Mouse (Mus musculus): ENCODE measurements around the gene Arid5a. TPM values are rescaled to one million over a fixed set of nuclear protein-coding genes. Genes with fewer than 3 reads are reported as not detected.
A peak's percentile ranks its signal among the peaks of the same experiment; 100 is the strongest.

The Arid5a gene
- polyA plus RNA-seq, 1 experiment from 2014 or later = 13.7 TPM

- H3K36me3 ChIP-seq (ENCODE audit: control insufficient read depth, insufficient read depth, low read length) = no peaks in the 10 kb centered on the region
- DNase-seq (ENCODE audit: low spot score) = peak; percentile 86
- no peaks in the 10 kb centered on the region for H3K4me1 ChIP-seq (ENCODE audit: control insufficient read depth, insufficient read depth, low read length)
- 13% methylated on average over 3 of the region's 3 CpGs for WGBS
- no peaks in the 10 kb centered on the region for H3K27me3 ChIP-seq (replicated peaks; ENCODE audit: control insufficient read depth, insufficient read depth, low read length)
- H3K9ac ChIP-seq (ENCODE audit: low read depth, low read length) = no peak overlapping the region
- peak; percentile 68 for ATAC-seq (ENCODE audit: low read depth)
- H3K9me3 ChIP-seq (ENCODE audit: control insufficient read depth, low read length) = no peaks in the 10 kb centered on the region
- H3K27ac ChIP-seq (replicated peaks; ENCODE audit: low read depth, low read length) = no peak overlapping the region
- no peak overlapping the region for H3K4me3 ChIP-seq (ENCODE audit: low read depth, low read length)
- H3K4me2 ChIP-seq (ENCODE audit: low read depth, low read length) = no peak overlapping the region
These were observed 28.3 kb upstream of the Arid5a start for GRCm38 (mm10) chr1:36279202-36279601.

- Histone ChIP-seq H3K9me3 (ENCODE audit: control insufficient read depth, low read length) (no peaks in the 10 kb centered on the region), H3K4me3 (ENCODE audit: low read depth, low read length) (no peak overlapping the region), H3K4me1 (ENCODE audit: control insufficient read depth, insufficient read depth, low read length) (no peaks in the 10 kb centered on the region), H3K4me2 (ENCODE audit: low read depth, low read length) (no peak overlapping the region), H3K27me3 (replicated peaks; ENCODE audit: control insufficient read depth, insufficient read depth, low read length) (no peaks in the 10 kb centered on the region), H3K9ac (ENCODE audit: low read depth, low read length) (no peak overlapping the region), H3K27ac (replicated peaks; ENCODE audit: low read depth, low read length) (no peak overlapping the region), H3K36me3 (ENCODE audit: control insufficient read depth, insufficient read depth, low read length) (no peaks in the 10 kb centered on the region)
- DNase-seq (ENCODE audit: low spot score) (no peak), ATAC-seq (ENCODE audit: low read depth) (no peak)
- WGBS = 84% methylated on average over 3 of the region's 3 CpGs
These were observed 26.6 kb upstream of the Arid5a start for GRCm38 (mm10) chr1:36280938-36281337.

GRCm38 (mm10) chr1:36281849-36282248, 25.7 kb upstream of the Arid5a start:
- 83% methylated on average over 6 of the region's 6 CpGs for WGBS
- Histone ChIP-seq H3K9ac (ENCODE audit: low read depth, low read length) (no peak overlapping the region), H3K9me3 (ENCODE audit: control insufficient read depth, low read length) (no peaks in the 10 kb centered on the region), H3K27me3 (replicated peaks; ENCODE audit: control insufficient read depth, insufficient read depth, low read length) (no peaks in the 10 kb centered on the region), H3K4me3 (ENCODE audit: low read depth, low read length) (no peak overlapping the region), H3K27ac (replicated peaks; ENCODE audit: low read depth, low read length) (no peak overlapping the region), H3K4me2 (ENCODE audit: low read depth, low read length) (no peak overlapping the region), H3K36me3 (ENCODE audit: control insufficient read depth, insufficient read depth, low read length) (no peaks in the 10 kb centered on the region), H3K4me1 (ENCODE audit: control insufficient read depth, insufficient read depth, low read length) (no peaks in the 10 kb centered on the region)
- ATAC-seq (ENCODE audit: low read depth) (no peak), DNase-seq (ENCODE audit: low spot score) (no peak)

GRCm38 (mm10) chr1:36293470-36293869, 14.1 kb upstream of the Arid5a start:
- WGBS = 91% methylated on average over 8 of the region's 8 CpGs
- Histone ChIP-seq H3K36me3 (ENCODE audit: control insufficient read depth, insufficient read depth, low read length) (no peaks in the 10 kb centered on the region), H3K4me2 (ENCODE audit: low read depth, low read length) (no peak overlapping the region), H3K9me3 (ENCODE audit: control insufficient read depth, low read length) (no peaks in the 10 kb centered on the region), H3K27ac (replicated peaks; ENCODE audit: low read depth, low read length) (no peak overlapping the region), H3K9ac (ENCODE audit: low read depth, low read length) (no peak overlapping the region), H3K4me1 (ENCODE audit: control insufficient read depth, insufficient read depth, low read length) (no peaks in the 10 kb centered on the region), H3K4me3 (ENCODE audit: low read depth, low read length) (no peak overlapping the region), H3K27me3 (replicated peaks; ENCODE audit: control insufficient read depth, insufficient read depth, low read length) (peaks cover 6% of the 10 kb centered on the region; the same call in 1 of the 2 replicates)
- DNase-seq (ENCODE audit: low spot score) (no peak), ATAC-seq (ENCODE audit: low read depth) (no peak)

- Histone ChIP-seq H3K9ac (ENCODE audit: low read depth, low read length) (no peak overlapping the region), H3K36me3 (ENCODE audit: control insufficient read depth, insufficient read depth, low read length) (no peaks in the 10 kb centered on the region), H3K4me2 (ENCODE audit: low read depth, low read length) (no peak overlapping the region), H3K27me3 (replicated peaks; ENCODE audit: control insufficient read depth, insufficient read depth, low read length) (peaks cover 13% of the 10 kb centered on the region), H3K4me1 (ENCODE audit: control insufficient read depth, insufficient read depth, low read length) (no peaks in the 10 kb centered on the region), H3K9me3 (ENCODE audit: control insufficient read depth, low read length) (no peaks in the 10 kb centered on the region), H3K4me3 (ENCODE audit: low read depth, low read length) (no peak overlapping the region), H3K27ac (replicated peaks; ENCODE audit: low read depth, low read length) (no peak overlapping the region)
- WGBS = 76% methylated on average over 3 of the region's 3 CpGs
- no peak for ATAC-seq (ENCODE audit: low read depth)
- no peak for DNase-seq (ENCODE audit: low spot score)
These were observed 13.1 kb upstream of the Arid5a start for GRCm38 (mm10) chr1:36294402-36294801.

- WGBS = 64% methylated on average over 9 of the region's 9 CpGs
- ATAC-seq (ENCODE audit: low read depth) = no peak
- H3K4me2 ChIP-seq (ENCODE audit: low read depth, low read length) = no peak overlapping the region
These were observed 10.9 kb upstream of the Arid5a start for GRCm38 (mm10) chr1:36296466-36297149.

GRCm38 (mm10) chr1:36298107-36298506, 9.4 kb upstream of the Arid5a start:
- Histone ChIP-seq H3K4me1 (ENCODE audit: control insufficient read depth, insufficient read depth, low read length) (peaks cover 3% of the 10 kb centered on the region), H3K4me3 (ENCODE audit: low read depth, low read length) (no peak overlapping the region), H3K36me3 (ENCODE audit: control insufficient read depth, insufficient read depth, low read length) (no peaks in the 10 kb centered on the region), H3K9me3 (ENCODE audit: control insufficient read depth, low read length) (no peaks in the 10 kb centered on the region), H3K4me2 (ENCODE audit: low read depth, low read length) (no peak overlapping the region), H3K27ac (replicated peaks; ENCODE audit: low read depth, low read length) (no peak overlapping the region), H3K27me3 (replicated peaks; ENCODE audit: control insufficient read depth, insufficient read depth, low read length) (peaks cover 35% of the 10 kb centered on the region), H3K9ac (ENCODE audit: low read depth, low read length) (no peak overlapping the region)
- DNase-seq (ENCODE audit: low spot score) = no peak
- WGBS = 66% methylated on average over 3 of the region's 4 CpGs
- no peak for ATAC-seq (ENCODE audit: low read depth)

More at GRCm38 (mm10) chr1:36296466-36297149, 10.9 kb upstream of the Arid5a start:
- Histone ChIP-seq H3K4me3 (ENCODE audit: low read depth, low read length) (no peak overlapping the region), H3K9ac (ENCODE audit: low read depth, low read length) (no peak overlapping the region), H3K27me3 (replicated peaks; ENCODE audit: control insufficient read depth, insufficient read depth, low read length) (peaks cover 29% of the 10 kb centered on the region), H3K4me1 (ENCODE audit: control insufficient read depth, insufficient read depth, low read length) (no peaks in the 10 kb centered on the region), H3K9me3 (ENCODE audit: control insufficient read depth, low read length) (no peaks in the 10 kb centered on the region), H3K27ac (replicated peaks; ENCODE audit: low read depth, low read length) (no peak overlapping the region), H3K36me3 (ENCODE audit: control insufficient read depth, insufficient read depth, low read length) (no peaks in the 10 kb centered on the region)
- no peak for DNase-seq (ENCODE audit: low spot score)

- no peak for DNase-seq (ENCODE audit: low spot score)
- no peak overlapping the region; the same call in 1 of the 2 replicates for H3K9ac ChIP-seq (ENCODE audit: low read depth, low read length)
These were observed 8.4 kb upstream of the Arid5a start for GRCm38 (mm10) chr1:36299126-36299525.

GRCm38 (mm10) chr1:36299676-36300075, 7.9 kb upstream of the Arid5a start:
- Histone ChIP-seq H3K4me2 (ENCODE audit: low read depth, low read length) (no peak overlapping the region), H3K27me3 (replicated peaks; ENCODE audit: control insufficient read depth, insufficient read depth, low read length) (peaks cover 35% of the 10 kb centered on the region), H3K9ac (ENCODE audit: low read depth, low read length) (no peak overlapping the region), H3K4me1 (ENCODE audit: control insufficient read depth, insufficient read depth, low read length) (peaks cover 6% of the 10 kb centered on the region), H3K4me3 (ENCODE audit: low read depth, low read length) (no peak overlapping the region), H3K36me3 (ENCODE audit: control insufficient read depth, insufficient read depth, low read length) (no peaks in the 10 kb centered on the region), H3K9me3 (ENCODE audit: control insufficient read depth, low read length) (no peaks in the 10 kb centered on the region), H3K27ac (replicated peaks; ENCODE audit: low read depth, low read length) (no peak overlapping the region)
- 29% methylated on average over 2 of the region's 2 CpGs for WGBS
- no peak for ATAC-seq (ENCODE audit: low read depth)
- DNase-seq (ENCODE audit: low spot score) = no peak

More at GRCm38 (mm10) chr1:36299126-36299525, 8.4 kb upstream of the Arid5a start:
- no peak for ATAC-seq (ENCODE audit: low read depth)
- peaks cover 6% of the 10 kb centered on the region for H3K4me1 ChIP-seq (ENCODE audit: control insufficient read depth, insufficient read depth, low read length)
- H3K36me3 ChIP-seq (ENCODE audit: control insufficient read depth, insufficient read depth, low read length) = no peaks in the 10 kb centered on the region
- H3K4me2 ChIP-seq (ENCODE audit: low read depth, low read length) = no peak overlapping the region
- no peak overlapping the region for H3K27ac ChIP-seq (replicated peaks; ENCODE audit: low read depth, low read length)
- no peak overlapping the region for H3K4me3 ChIP-seq (ENCODE audit: low read depth, low read length)
- no peaks in the 10 kb centered on the region for H3K9me3 ChIP-seq (ENCODE audit: control insufficient read depth, low read length)
- WGBS = 26% methylated on average over 13 of the region's 13 CpGs
- H3K27me3 ChIP-seq (replicated peaks; ENCODE audit: control insufficient read depth, insufficient read depth, low read length) = peaks cover 35% of the 10 kb centered on the region

Measured in embryonic facial prominence, embryonic 14.5 days (tissue).